Comparison of ENCODE assay signal across 10 mouse cellular contexts in genomic region chr2:30715720-30716310, GRCm38 (mm10).
A peak's percentile ranks its signal among the peaks of the same experiment; 100 is the strongest.
DNase-seq lines count a peak whose midpoint lies in the region; ATAC-seq lines count a peak whose summit lies in the region.
"Had no signal": no experiment of that assay in that cellular context is flagged by ENCODE, and none has a peak within 500 bp of the region (broad histone marks: within the 10 kb centered on the region; RNA-seq: fewer than 3 reads in every experiment).

No protein-coding gene starts in this region.

- 45% methylated on average over 4 of the region's 4 CpGs for WGBS in heart, embryonic 14.5 days
- WGBS in forebrain, embryonic 15.5 days = 78% methylated on average over 4 of the region's 4 CpGs
- WGBS in midbrain, embryonic 11.5 days = 75% methylated on average over 4 of the region's 4 CpGs

- DNase-seq in heart, adult 9 months (ENCODE audit: low spot score in 2 of 2) = no peak
- peak; percentile 54 for DNase-seq in cerebellum, adult 9-11 months
- DNase-seq in midbrain, embryonic 11.5 days (ENCODE audit: low spot score, missing footprints) = no peak
- DNase-seq in thymus, postnatal 14 days = no peak
- DNase-seq in frontal cortex, adult 2 months (ENCODE audit: extremely low spot score in 1 of 2, low spot score in 1 of 2) = no peak
- no peak for DNase-seq in adrenal gland, postnatal 4 days (ENCODE audit: low spot score in 2 of 2)

- H3K9ac ChIP-seq in heart, embryonic 14.5 days (ENCODE audit: low read length) = no peak overlapping the region
- H3K9ac ChIP-seq in forebrain, embryonic 15.5 days (replicated peaks) = no peak overlapping the region
- H3K9ac ChIP-seq in midbrain, embryonic 11.5 days (ENCODE audit: low read length) = peak overlapping the region; percentile 78; the same call in 1 of the 2 replicates

- no peak overlapping the region for H3K4me3 ChIP-seq in heart, embryonic 14.5 days (ENCODE audit: control insufficient read depth in 1 of 2, insufficient read depth in 1 of 2, low read depth in 1 of 2, low read length in 2 of 2)
- no peak overlapping the region for H3K4me3 ChIP-seq in forebrain, embryonic 15.5 days
- no peak overlapping the region for H3K4me3 ChIP-seq in midbrain, embryonic 11.5 days (ENCODE audit: low read depth, low read length)

- no peaks in the 10 kb centered on the region for H3K9me3 ChIP-seq in heart, embryonic 14.5 days (ENCODE audit: control insufficient read depth, low read length)
- no peaks in the 10 kb centered on the region for H3K9me3 ChIP-seq in forebrain, embryonic 15.5 days
- no peaks in the 10 kb centered on the region for H3K9me3 ChIP-seq in midbrain, embryonic 11.5 days (ENCODE audit: control insufficient read depth, low read length)
- H3K9me3 ChIP-seq: G1E had no signal

- H3K27ac ChIP-seq in heart, embryonic 14.5 days (replicated peaks in 1 of 2; ENCODE audit: control insufficient read depth in 1 of 2, insufficient read depth in 1 of 2, low read depth in 2 of 2, low read length in 2 of 2) = peak overlapping the region; percentile 78 to 98
- H3K27ac ChIP-seq in forebrain, embryonic 15.5 days (replicated peaks) = peak overlapping the region; percentile 99
- peak overlapping the region; percentile 100 for H3K27ac ChIP-seq in midbrain, embryonic 11.5 days (ENCODE audit: low read depth, low read length)

- no peaks in the 10 kb centered on the region for H3K27me3 ChIP-seq in heart, embryonic 14.5 days (ENCODE audit: control insufficient read depth, insufficient read depth, low read length)
- no peaks in the 10 kb centered on the region for H3K27me3 ChIP-seq in forebrain, embryonic 15.5 days
- H3K27me3 ChIP-seq in midbrain, embryonic 11.5 days (ENCODE audit: control insufficient read depth, insufficient read depth, low read length) = no peaks in the 10 kb centered on the region

- H3K4me1 ChIP-seq in heart, embryonic 14.5 days (ENCODE audit: control insufficient read depth in 2 of 2, insufficient read depth in 2 of 2, low read length in 2 of 2) = peaks cover 52 to 72% of the 10 kb centered on the region in 2 experiments
- H3K4me1 ChIP-seq in forebrain, embryonic 15.5 days = peaks cover 73% of the 10 kb centered on the region
- H3K4me1 ChIP-seq in midbrain, embryonic 11.5 days (ENCODE audit: control insufficient read depth, insufficient read depth, low read length) = peaks cover 73% of the 10 kb centered on the region

- ATAC-seq in heart, embryonic 14.5 days (ENCODE audit: insufficient number of reproducible peaks, insufficient read depth, low FRiP score, low read depth) = no peak
- no peak for ATAC-seq in forebrain, embryonic 15.5 days (replicated peaks)
- ATAC-seq in midbrain, embryonic 11.5 days (ENCODE audit: low FRiP score) = no peak
- ATAC-seq: inflammation-experienced regulatory T-cells, adult 6 months had no signal

- no peaks in the 10 kb centered on the region for H3K36me3 ChIP-seq in heart, embryonic 14.5 days (ENCODE audit: control insufficient read depth, insufficient read depth, low read length)
- no peaks in the 10 kb centered on the region for H3K36me3 ChIP-seq in forebrain, embryonic 15.5 days
- H3K36me3 ChIP-seq in midbrain, embryonic 11.5 days (ENCODE audit: control insufficient read depth, insufficient read depth, low read length) = no peaks in the 10 kb centered on the region
- H3K36me3 ChIP-seq: G1E had no signal

- no peak overlapping the region for H3K4me2 ChIP-seq in heart, embryonic 14.5 days (ENCODE audit: low read length)
- no peak overlapping the region for H3K4me2 ChIP-seq in forebrain, embryonic 15.5 days (replicated peaks)
- no peak overlapping the region for H3K4me2 ChIP-seq in midbrain, embryonic 11.5 days
